Mouse (Mus musculus) forebrain, embryonic 15.5 days (tissue): ENCODE measurements around the gene Elovl5. TPM values are rescaled to one million over a fixed set of nuclear protein-coding genes. Genes with fewer than 3 reads are reported as not detected.
A peak's percentile ranks its signal among the peaks of the same experiment; 100 is the strongest.

ENCODE experiments used
- ATAC-seq: fragments of 200-750 bp; cut with Nextera tagmentation; replicated peaks from 2 replicates; pipeline ENCODE4 v1.8.0; 2017; ENCODE audit warnings: mild to moderate bottlenecking, moderate TSS enrichment, moderate library complexity
- H3K27ac ChIP-seq: fragments of 300-500 bp; sonication (generic); replicated peaks from 2 replicates; pipeline ENCODE4 v1.5.1; 2015; ENCODE audit warnings: mild to moderate bottlenecking, inconsistent platforms
- H3K27me3 ChIP-seq: fragments of 300-500 bp; sonication (generic); 2 replicates; pipeline ENCODE4 v1.6.1; 2015; ENCODE audit warnings: inconsistent platforms
- H3K36me3 ChIP-seq: fragments of 300-500 bp; sonication (generic); 2 replicates; pipeline ENCODE4 v1.6.1; 2015; ENCODE audit warnings: mild to moderate bottlenecking, inconsistent platforms
- H3K4me1 ChIP-seq: fragments of 300-500 bp; sonication (generic); 2 replicates; pipeline ENCODE4 v1.6.1; 2015; ENCODE audit warnings: inconsistent platforms
- H3K4me2 ChIP-seq: fragments of 300-500 bp; sonication (generic); replicated peaks from 2 replicates; pipeline ENCODE4 v1.6.1; 2015; ENCODE audit warnings: mild to moderate bottlenecking, inconsistent platforms
- H3K4me3 ChIP-seq: fragments of 300-500 bp; sonication (generic); 2 replicates; pipeline ENCODE4 v1.5.1; 2015; ENCODE audit warnings: mild to moderate bottlenecking, inconsistent platforms
- H3K9ac ChIP-seq: fragments of 300-500 bp; sonication (generic); replicated peaks from 2 replicates; pipeline ENCODE4 v1.6.1; 2015; ENCODE audit warnings: mild to moderate bottlenecking, inconsistent platforms
- H3K9me3 ChIP-seq: fragments of 300-500 bp; sonication (generic); 2 replicates; pipeline ENCODE4 v1.6.1; 2016; ENCODE audit warnings: inconsistent platforms
- WGBS: fragments of 180-500 bp; shearing (Covaris S2); methylation state at CpG from one replicate; pipeline ENCODE4 v1.1.7; 2015; ENCODE audit warnings: mixed read lengths; 5-methylcytosine and 5-hydroxymethylcytosine counted together
- polyA plus RNA-seq: library from polyadenylated mRNA; unstranded; fragments of >200 nt; fragmentation: Nextera tagmentation; extraction: Ambion mirVana; gene quantifications from 2 replicates; pipeline ENCODE4 v1.2.1, GENCODE M21; 2015

Elovl5 gene
- polyA plus RNA-seq, 1 experiment from 2014 or later, result 66.3 TPM

- Histone ChIP-seq H3K27ac (no peak overlapping the region), H3K4me1 (peaks cover 26% of the 10 kb centered on the region), H3K27me3 (no peaks in the 10 kb centered on the region)
Measured at GRCm38 (mm10) chr9:77918211-77918610, 1.0 kb downstream of the Elovl5 start.

GRCm38 (mm10) chr9:77918961-77919670 lies 2.0 kb downstream of the Elovl5 start:
- WGBS, result 68% methylated on average over 5 of the region's 5 CpGs
- no peaks in the 10 kb centered on the region for H3K27me3 ChIP-seq
- H3K4me2 ChIP-seq, result peak overlapping the region; percentile 73
- peaks cover 31% of the 10 kb centered on the region for H3K4me1 ChIP-seq
- H3K36me3 ChIP-seq, result no peaks in the 10 kb centered on the region
- ATAC-seq, result no peak
- H3K9ac ChIP-seq, result 0 out of 2 replicates have a peak overlapping the region, but pooled peaks have one; percentile 79
- no peak overlapping the region for H3K27ac ChIP-seq
- no peaks in the 10 kb centered on the region for H3K9me3 ChIP-seq
- H3K4me3 ChIP-seq, result peak overlapping the region; percentile 81; the same call in 1 of the 2 replicates

More at GRCm38 (mm10) chr9:77918211-77918610, 1.0 kb downstream of the Elovl5 start:
- ATAC-seq, result no peak
- Histone ChIP-seq H3K4me2 (peak overlapping the region; percentile 73), H3K9me3 (no peaks in the 10 kb centered on the region), H3K4me3 (peak overlapping the region; percentile 81), H3K36me3 (no peaks in the 10 kb centered on the region), H3K9ac (peak overlapping the region; percentile 79)
- 20% methylated on average over 10 of the region's 10 CpGs for WGBS

GRCm38 (mm10) chr9:77920481-77920880 lies 3.3 kb downstream of the Elovl5 start:
- no peaks in the 10 kb centered on the region for H3K27me3 ChIP-seq
- no peaks in the 10 kb centered on the region for H3K36me3 ChIP-seq
- WGBS, result 77% methylated on average over 3 of the region's 3 CpGs
- H3K9ac ChIP-seq, result no peak overlapping the region
- ATAC-seq, result no peak
- no peak overlapping the region for H3K4me2 ChIP-seq
- peaks cover 42% of the 10 kb centered on the region for H3K4me1 ChIP-seq
- H3K27ac ChIP-seq, result no peak overlapping the region
- no peak overlapping the region for H3K4me3 ChIP-seq
- no peaks in the 10 kb centered on the region for H3K9me3 ChIP-seq

GRCm38 (mm10) chr9:77921366-77922260 lies 4.4 kb downstream of the Elovl5 start:
- Histone ChIP-seq H3K9ac (no peak overlapping the region), H3K4me1 (peaks cover 41% of the 10 kb centered on the region), H3K27me3 (no peaks in the 10 kb centered on the region), H3K4me2 (no peak overlapping the region), H3K27ac (no peak overlapping the region), H3K4me3 (no peak overlapping the region), H3K36me3 (no peaks in the 10 kb centered on the region), H3K9me3 (no peaks in the 10 kb centered on the region)
- 73% methylated on average over 16 of the region's 18 CpGs for WGBS
- ATAC-seq, result no peak

GRCm38 (mm10) chr9:77923774-77924173 lies 6.6 kb downstream of the Elovl5 start:
- ATAC-seq, result no peak
- Histone ChIP-seq H3K9me3 (no peaks in the 10 kb centered on the region), H3K4me3 (no peak overlapping the region), H3K9ac (no peak overlapping the region), H3K27me3 (no peaks in the 10 kb centered on the region), H3K36me3 (no peaks in the 10 kb centered on the region), H3K4me2 (no peak overlapping the region), H3K4me1 (peaks cover 32% of the 10 kb centered on the region), H3K27ac (no peak overlapping the region)
- 92% methylated on average over 8 of the region's 8 CpGs for WGBS

GRCm38 (mm10) chr9:77924199-77924598 lies 7.0 kb downstream of the Elovl5 start:
- Histone ChIP-seq H3K36me3 (no peaks in the 10 kb centered on the region), H3K27ac (no peak overlapping the region), H3K4me2 (no peak overlapping the region), H3K4me3 (no peak overlapping the region), H3K27me3 (no peaks in the 10 kb centered on the region), H3K9me3 (no peaks in the 10 kb centered on the region), H3K4me1 (peaks cover 28% of the 10 kb centered on the region), H3K9ac (no peak overlapping the region)
- WGBS, result 84% methylated on average over 11 of the region's 11 CpGs
- no peak for ATAC-seq

- Histone ChIP-seq H3K27ac (no peak overlapping the region), H3K27me3 (no peaks in the 10 kb centered on the region), H3K4me3 (no peak overlapping the region), H3K4me2 (no peak overlapping the region), H3K4me1 (peaks cover 25% of the 10 kb centered on the region; the same call in 1 of the 2 replicates), H3K9me3 (no peaks in the 10 kb centered on the region), H3K9ac (no peak overlapping the region), H3K36me3 (no peaks in the 10 kb centered on the region)
- ATAC-seq, result no peak
- 90% methylated on average over 8 of the region's 8 CpGs for WGBS
Measured at GRCm38 (mm10) chr9:77926151-77926550, 9.0 kb downstream of the Elovl5 start.

- no peak overlapping the region for H3K9ac ChIP-seq
- H3K36me3 ChIP-seq, result no peaks in the 10 kb centered on the region
- no peak overlapping the region for H3K4me3 ChIP-seq
- no peak for ATAC-seq
- no peaks in the 10 kb centered on the region for H3K9me3 ChIP-seq
- WGBS, result 90% methylated on average over 5 of the region's 5 CpGs
- H3K27ac ChIP-seq, result no peak overlapping the region
- no peaks in the 10 kb centered on the region for H3K27me3 ChIP-seq
- peaks cover 30% of the 10 kb centered on the region for H3K4me1 ChIP-seq
- no peak overlapping the region for H3K4me2 ChIP-seq
Measured at GRCm38 (mm10) chr9:77926911-77927310, 9.7 kb downstream of the Elovl5 start.

- peaks cover 33% of the 10 kb centered on the region for H3K4me1 ChIP-seq
- no peak overlapping the region for H3K4me3 ChIP-seq
- no peak overlapping the region for H3K9ac ChIP-seq
- H3K9me3 ChIP-seq, result no peaks in the 10 kb centered on the region
- H3K4me2 ChIP-seq, result no peak overlapping the region
- no peaks in the 10 kb centered on the region for H3K27me3 ChIP-seq
- no peaks in the 10 kb centered on the region for H3K36me3 ChIP-seq
- WGBS, result 78% methylated on average over 6 of the region's 6 CpGs
- no peak overlapping the region for H3K27ac ChIP-seq
- ATAC-seq, result no peak
Measured at GRCm38 (mm10) chr9:77927431-77927830, 10.3 kb downstream of the Elovl5 start.

GRCm38 (mm10) chr9:77928769-77929168 lies 11.6 kb downstream of the Elovl5 start:
- Histone ChIP-seq H3K27me3 (no peaks in the 10 kb centered on the region), H3K4me3 (no peak overlapping the region), H3K36me3 (no peaks in the 10 kb centered on the region), H3K9ac (no peak overlapping the region), H3K9me3 (no peaks in the 10 kb centered on the region), H3K4me2 (no peak overlapping the region), H3K27ac (no peak overlapping the region), H3K4me1 (peaks cover 30% of the 10 kb centered on the region)
- 85% methylated on average over 4 of the region's 4 CpGs for WGBS
- no peak for ATAC-seq

GRCm38 (mm10) chr9:77929296-77929695 lies 12.1 kb downstream of the Elovl5 start:
- Histone ChIP-seq H3K9me3 (no peaks in the 10 kb centered on the region), H3K4me2 (no peak overlapping the region), H3K27ac (no peak overlapping the region), H3K9ac (no peak overlapping the region), H3K27me3 (no peaks in the 10 kb centered on the region), H3K36me3 (no peaks in the 10 kb centered on the region), H3K4me3 (no peak overlapping the region), H3K4me1 (peaks cover 25% of the 10 kb centered on the region)
- no peak for ATAC-seq
- WGBS, result 80% methylated on average over 5 of the region's 5 CpGs
